Mouse (Mus musculus) testis, adult 2 months (tissue): Measurements from ENCODE around the gene Slc19a1. TPM values are rescaled to one million over a fixed set of nuclear protein-coding genes. Genes with fewer than 3 reads are reported as not detected.

Experiments
- H3K27ac ChIP-seq: fragments of 200-500 bp; 2 replicates; pipeline ENCODE4 v1.5.1; 2012; ENCODE audit warnings: low read depth, low read length; ENCODE audit not compliant: control insufficient read depth, insufficient read depth
- H3K27me3 ChIP-seq: fragments of 200-500 bp; 2 replicates; pipeline ENCODE4 v1.6.1; 2012; ENCODE audit warnings: mild to moderate bottlenecking, low read length, moderate library complexity; ENCODE audit not compliant: control insufficient read depth, insufficient read depth
- H3K36me3 ChIP-seq: fragments of 200-500 bp; 2 replicates; pipeline ENCODE4 v1.6.1; 2012; ENCODE audit warnings: mild to moderate bottlenecking, low read length; ENCODE audit not compliant: control insufficient read depth, insufficient read depth
- H3K4me1 ChIP-seq: fragments of 200-500 bp; 2 replicates; pipeline ENCODE4 v1.6.1; 2012; ENCODE audit warnings: low read length; ENCODE audit not compliant: control insufficient read depth, insufficient read depth
- H3K4me3 ChIP-seq: fragments of 200-500 bp; 2 replicates; pipeline ENCODE4 v1.5.1; 2012; ENCODE audit warnings: low read depth, mild to moderate bottlenecking, low read length, moderate library complexity, mixed read lengths; ENCODE audit not compliant: control insufficient read depth
- CTCF ChIP-seq: fragments of 200-500 bp; IDR thresholded peaks from 2 replicates; pipeline ENCODE4 v1.5.1; 2012; ENCODE audit warnings: low read depth, mild to moderate bottlenecking, inconsistent platforms, low read length, moderate library complexity; ENCODE audit not compliant: control insufficient read depth, insufficient read depth, insufficient replicate concordance
- POLR2A ChIP-seq: fragments of 200-500 bp; IDR thresholded peaks from 2 replicates; pipeline ENCODE4 v1.6.1; 2012; ENCODE audit warnings: low read depth, mild to moderate bottlenecking, inconsistent platforms, low read length, moderate library complexity; ENCODE audit not compliant: control insufficient read depth
- polyA plus RNA-seq: library from polyadenylated mRNA; depleted of rRNA; stranded (reverse); fragments of >200 nt; gene quantifications from 2 replicates; pipeline ENCODE4 v1.2.3, GENCODE M21; 2012

Slc19a1 gene
- polyA plus RNA-seq, 1 experiment = 4.8 TPM

- H3K27ac ChIP-seq = no peak overlapping the region
- peaks cover 6% of the 10 kb centered on the region for H3K4me1 ChIP-seq
- H3K36me3 ChIP-seq = no peaks in the 10 kb centered on the region
- H3K4me3 ChIP-seq = no peak overlapping the region
- TF ChIP-seq POLR2A = no peak
- TF ChIP-seq CTCF = no peak
- no peaks in the 10 kb centered on the region for H3K27me3 ChIP-seq
Observed at GRCm38 (mm10) chr10:77022301-77023130, 9.5 kb upstream of the Slc19a1 start.

DNA sequence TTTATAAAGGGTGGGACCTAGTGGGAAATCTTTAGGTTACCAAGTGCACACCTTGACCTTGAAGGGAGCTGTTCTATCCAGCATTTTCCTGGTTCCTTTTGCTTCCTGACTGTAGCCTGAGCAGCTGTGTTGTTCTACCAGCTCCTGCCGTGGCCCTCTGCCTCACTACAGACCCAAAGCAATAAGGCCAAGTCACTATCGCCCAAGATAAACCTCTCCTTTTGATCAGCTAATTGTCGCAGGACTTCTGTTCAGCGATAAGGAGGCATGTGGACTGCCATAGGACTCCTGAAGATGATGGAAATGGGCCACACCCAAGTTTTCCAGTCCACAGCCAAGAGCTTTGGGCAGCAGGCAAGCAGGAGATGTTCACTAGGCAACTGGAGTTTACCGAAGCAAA lies 7.8 kb upstream of the Slc19a1 start:
- no peaks in the 10 kb centered on the region for H3K27me3 ChIP-seq
- H3K27ac ChIP-seq = no peak overlapping the region

GRCm38 (mm10) chr10:77026944-77027343 lies 5.1 kb upstream of the Slc19a1 start:
- Histone ChIP-seq H3K27me3 (no peaks in the 10 kb centered on the region), H3K4me1 (no peaks in the 10 kb centered on the region), H3K36me3 (no peaks in the 10 kb centered on the region), H3K27ac (no peak overlapping the region), H3K4me3 (no peak overlapping the region)
- TF ChIP-seq POLR2A (no peak), CTCF (no peak)

More for the DNA sequence above, 7.8 kb upstream of the Slc19a1 start:
- Histone ChIP-seq H3K4me1 (peaks cover 6% of the 10 kb centered on the region), H3K36me3 (no peaks in the 10 kb centered on the region), H3K4me3 (no peak overlapping the region)
- TF ChIP-seq POLR2A (no peak), CTCF (no peak)

GRCm38 (mm10) chr10:77028782-77029296 lies 3.2 kb upstream of the Slc19a1 start:
- Histone ChIP-seq H3K4me3 (no peak overlapping the region), H3K27me3 (no peaks in the 10 kb centered on the region), H3K36me3 (no peaks in the 10 kb centered on the region), H3K4me1 (0 out of 2 replicates have a peak, but pooled peaks cover 3% of the 10 kb centered on the region), H3K27ac (no peak overlapping the region)
- TF ChIP-seq POLR2A = no peak
- no peak for TF ChIP-seq CTCF

GRCm38 (mm10) chr10:77029761-77030160 lies 2.3 kb upstream of the Slc19a1 start:
- no peaks in the 10 kb centered on the region for H3K27me3 ChIP-seq
- no peak overlapping the region for H3K27ac ChIP-seq
- H3K4me1 ChIP-seq = 0 out of 2 replicates have a peak, but pooled peaks cover 5% of the 10 kb centered on the region
- H3K36me3 ChIP-seq = no peaks in the 10 kb centered on the region
- TF ChIP-seq POLR2A (no peak), CTCF (no peak)
- H3K4me3 ChIP-seq = no peak overlapping the region

- TF ChIP-seq POLR2A = no peak
- TF ChIP-seq CTCF = no peak
- Histone ChIP-seq H3K36me3 (no peaks in the 10 kb centered on the region), H3K27me3 (no peaks in the 10 kb centered on the region), H3K4me3 (no peak overlapping the region), H3K27ac (no peak overlapping the region), H3K4me1 (0 out of 2 replicates have a peak, but pooled peaks cover 5% of the 10 kb centered on the region)
Observed at GRCm38 (mm10) chr10:77030666-77031065, 1.4 kb upstream of the Slc19a1 start.

- Histone ChIP-seq H3K36me3 (no peaks in the 10 kb centered on the region), H3K4me3 (peak overlapping the region; percentile 69), H3K27ac (no peak overlapping the region), H3K27me3 (no peaks in the 10 kb centered on the region), H3K4me1 (0 out of 2 replicates have a peak, but pooled peaks cover 5% of the 10 kb centered on the region)
- peak; percentile 5; the same call in 1 of the 2 replicates for TF ChIP-seq POLR2A
- no peak for TF ChIP-seq CTCF
Observed at GRCm38 (mm10) chr10:77032591-77033322, 716 bp downstream of the Slc19a1 start.
